Mouse (Mus musculus) forebrain, embryonic 16.5 days (tissue): ENCODE results near the gene Gm11238. TPM values are rescaled to one million over a fixed set of nuclear protein-coding genes. Genes with fewer than 3 reads are reported as not detected.
"Not testable (repeated sequence)": the region's sequence is repeated elsewhere in the genome, so short reads cannot be mapped to it uniquely, and the experiment has no call there.

Experiments
- ATAC-seq: fragments of 200-750 bp; cut with Nextera tagmentation; 2 replicates; pipeline ENCODE4 v1.8.0; 2017; ENCODE audit warnings: mild to moderate bottlenecking, moderate library complexity
- H3K27ac ChIP-seq: fragments of 300-500 bp; sonication (generic); 2 replicates; pipeline ENCODE4 v1.5.1; 2014; ENCODE audit warnings: low read length, control low read depth
- H3K27me3 ChIP-seq: fragments of 300-500 bp; sonication (generic); replicated peaks from 2 replicates; pipeline ENCODE4 v1.6.1; 2014; ENCODE audit warnings: low read length; ENCODE audit not compliant: control insufficient read depth, insufficient read depth
- H3K36me3 ChIP-seq: fragments of 300-500 bp; sonication (generic); 2 replicates; pipeline ENCODE4 v1.6.1; 2014; ENCODE audit not compliant: control insufficient read depth, insufficient read depth
- H3K4me1 ChIP-seq: fragments of 300-500 bp; sonication (generic); replicated peaks from 2 replicates; pipeline ENCODE4 v1.6.1; 2014; ENCODE audit warnings: low read length; ENCODE audit not compliant: control insufficient read depth, insufficient read depth
- H3K4me2 ChIP-seq: fragments of 300-500 bp; sonication (generic); 2 replicates; pipeline ENCODE4 v1.6.1; 2014; ENCODE audit warnings: mild to moderate bottlenecking, low read length, control low read depth
- H3K4me3 ChIP-seq: fragments of 300-500 bp; sonication (generic); replicated peaks from 2 replicates; pipeline ENCODE4 v1.5.1; 2014; ENCODE audit warnings: mild to moderate bottlenecking, low read length, control low read depth
- H3K9ac ChIP-seq: fragments of 300-500 bp; sonication (generic); replicated peaks from 2 replicates; pipeline ENCODE4 v1.6.1; 2014; ENCODE audit warnings: low read depth, low read length, control low read depth
- H3K9me3 ChIP-seq: fragments of 300-500 bp; sonication (generic); 2 replicates; pipeline ENCODE4 v1.6.1; 2016; ENCODE audit warnings: low read length; ENCODE audit not compliant: control insufficient read depth
- WGBS: fragments of 180-500 bp; shearing (Covaris S2); extraction: QIAGEN DNeasy Blood & Tissue Kit; methylation state at CpG from one replicate; pipeline ENCODE4 v1.1.7; 2014; 5-methylcytosine and 5-hydroxymethylcytosine counted together
- polyA plus RNA-seq: library from polyadenylated mRNA; unstranded; fragments of >200 nt; fragmentation: Nextera tagmentation; extraction: Ambion mirVana; gene quantifications from 2 replicates; pipeline ENCODE4 v1.2.1, GENCODE M21; 2015

Gm11238 gene
- not detected in 2 replicates for polyA plus RNA-seq

DNA sequence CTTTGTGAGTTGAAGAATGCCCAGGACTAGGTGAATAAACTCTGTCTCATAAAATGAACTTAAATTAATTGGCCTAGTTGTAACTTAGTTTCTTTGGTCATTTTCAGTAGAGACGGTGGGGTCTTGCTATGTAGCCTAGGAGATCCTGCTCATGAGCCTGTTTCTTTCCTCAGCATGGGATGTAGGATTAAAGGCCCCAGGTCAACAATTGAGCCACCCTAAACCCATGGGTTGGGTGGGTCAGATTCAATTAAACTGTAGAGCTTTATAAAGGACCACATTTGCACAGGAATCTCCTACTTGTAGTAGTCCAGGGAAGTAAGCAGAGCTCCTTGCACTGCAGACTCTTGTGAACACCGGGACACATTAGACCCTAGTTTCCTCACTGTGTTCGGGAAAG, at the start of gene Gm11238:
Gene Gm11238, plus strand, starts transcription at position 301 of the 400 bp plus-strand sequence.
- not testable (repeated sequence) for H3K27ac ChIP-seq, H3K9ac ChIP-seq, H3K36me3 ChIP-seq, H3K4me1 ChIP-seq, H3K27me3 ChIP-seq, H3K4me2 ChIP-seq, H3K9me3 ChIP-seq, H3K4me3 ChIP-seq, ATAC-seq
- WGBS, result no CpG with 5 or more reads among the region's 3 CpGs

GRCm38 (mm10) chr4:73599248-73599647, 8.4 kb upstream of the Gm11238 start:
- Histone ChIP-seq H3K27me3 (no peaks in the 10 kb centered on the region), H3K9ac (no peak overlapping the region), H3K36me3 (no peaks in the 10 kb centered on the region), H3K9me3 (no peaks in the 10 kb centered on the region), H3K27ac (no peak overlapping the region), H3K4me1 (no peaks in the 10 kb centered on the region), H3K4me2 (no peak overlapping the region), H3K4me3 (no peak overlapping the region)
- WGBS, result 4% methylated on average over 3 of the region's 3 CpGs
- ATAC-seq, result peak; percentile 93

DNA sequence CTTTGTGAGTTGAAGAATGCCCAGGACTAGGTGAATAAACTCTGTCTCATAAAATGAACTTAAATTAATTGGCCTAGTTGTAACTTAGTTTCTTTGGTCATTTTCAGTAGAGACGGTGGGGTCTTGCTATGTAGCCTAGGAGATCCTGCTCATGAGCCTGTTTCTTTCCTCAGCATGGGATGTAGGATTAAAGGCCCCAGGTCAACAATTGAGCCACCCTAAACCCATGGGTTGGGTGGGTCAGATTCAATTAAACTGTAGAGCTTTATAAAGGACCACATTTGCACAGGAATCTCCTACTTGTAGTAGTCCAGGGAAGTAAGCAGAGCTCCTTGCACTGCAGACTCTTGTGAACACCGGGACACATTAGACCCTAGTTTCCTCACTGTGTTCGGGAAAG, 15.0 kb downstream of the Gm11238 start, which contains the start of gene Gm11237:
Gene Gm11237, plus strand, starts transcription at position 301 of the 400 bp plus-strand sequence.
- H3K4me1 ChIP-seq, H3K9ac ChIP-seq, H3K27me3 ChIP-seq, H3K4me2 ChIP-seq, ATAC-seq, H3K4me3 ChIP-seq, H3K9me3 ChIP-seq, H3K36me3 ChIP-seq, H3K27ac ChIP-seq: not testable (repeated sequence)
- no CpG with 5 or more reads among the region's 3 CpGs for WGBS

GRCm38 (mm10) chr4:73637821-73638220, 30.1 kb downstream of the Gm11238 start, which contains the start of gene Gm11236:
Gene Gm11236, plus strand, starts transcription at chr4:73638121.
- H3K4me2 ChIP-seq, H3K36me3 ChIP-seq, H3K4me3 ChIP-seq, H3K9ac ChIP-seq, H3K27me3 ChIP-seq, H3K27ac ChIP-seq, H3K4me1 ChIP-seq, ATAC-seq, H3K9me3 ChIP-seq: not testable (repeated sequence)
- WGBS, result no CpG with 5 or more reads among the region's 4 CpGs

DNA sequence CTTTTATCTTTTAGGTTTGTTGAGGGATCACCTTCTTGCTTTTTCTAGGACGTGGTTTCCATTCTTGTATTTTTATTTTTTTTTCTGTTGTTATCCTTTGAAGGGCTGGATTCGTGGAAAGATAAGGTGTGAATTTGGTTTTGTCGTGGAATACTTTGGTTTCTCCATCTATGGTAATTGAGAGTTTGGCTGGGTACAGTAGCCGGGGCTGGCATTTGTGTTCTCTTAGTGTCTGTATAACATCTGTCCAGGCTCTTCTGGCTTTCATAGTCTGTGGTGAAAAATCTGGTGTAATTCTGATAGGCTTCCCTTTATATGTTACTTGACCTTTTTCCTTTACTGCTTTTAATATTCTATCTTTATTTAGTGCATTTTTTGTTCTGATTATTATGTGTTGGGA, 54.2 kb downstream of the Gm11238 start:
- 85% methylated on average over 4 of the region's 4 CpGs for WGBS

DNA sequence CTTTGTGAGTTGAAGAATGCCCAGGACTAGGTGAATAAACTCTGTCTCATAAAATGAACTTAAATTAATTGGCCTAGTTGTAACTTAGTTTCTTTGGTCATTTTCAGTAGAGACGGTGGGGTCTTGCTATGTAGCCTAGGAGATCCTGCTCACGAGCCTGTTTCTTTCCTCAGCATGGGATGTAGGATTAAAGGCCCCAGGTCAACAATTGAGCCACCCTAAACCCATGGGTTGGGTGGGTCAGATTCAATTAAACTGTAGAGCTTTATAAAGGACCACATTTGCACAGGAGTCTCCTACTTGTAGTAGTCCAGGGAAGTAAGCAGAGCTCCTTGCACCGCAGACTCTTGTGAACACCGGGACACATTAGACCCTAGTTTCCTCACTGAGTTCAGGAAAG, 60.4 kb downstream of the Gm11238 start, which contains the start of gene Gm11239:
Gene Gm11239, plus strand, starts transcription at position 301 of the 400 bp plus-strand sequence.
- H3K27me3 ChIP-seq, H3K4me1 ChIP-seq, H3K9ac ChIP-seq, H3K4me3 ChIP-seq, ATAC-seq, H3K4me2 ChIP-seq, H3K36me3 ChIP-seq, H3K27ac ChIP-seq, H3K9me3 ChIP-seq: not testable (repeated sequence)
- no CpG with 5 or more reads among the region's 4 CpGs for WGBS

More for the DNA sequence above, 54.2 kb downstream of the Gm11238 start:
- ATAC-seq, H3K4me1 ChIP-seq, H3K9ac ChIP-seq, H3K36me3 ChIP-seq, H3K4me3 ChIP-seq, H3K4me2 ChIP-seq, H3K27ac ChIP-seq, H3K27me3 ChIP-seq, H3K9me3 ChIP-seq: not testable (repeated sequence)

DNA sequence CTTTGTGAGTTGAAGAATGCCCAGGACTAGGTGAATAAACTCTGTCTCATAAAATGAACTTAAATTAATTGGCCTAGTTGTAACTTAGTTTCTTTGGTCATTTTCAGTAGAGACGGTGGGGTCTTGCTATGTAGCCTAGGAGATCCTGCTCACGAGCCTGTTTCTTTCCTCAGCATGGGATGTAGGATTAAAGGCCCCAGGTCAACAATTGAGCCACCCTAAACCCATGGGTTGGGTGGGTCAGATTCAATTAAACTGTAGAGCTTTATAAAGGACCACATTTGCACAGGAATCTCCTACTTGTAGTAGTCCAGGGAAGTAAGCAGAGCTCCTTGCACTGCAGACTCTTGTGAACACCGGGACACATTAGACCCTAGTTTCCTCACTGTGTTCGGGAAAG, 75.5 kb downstream of the Gm11238 start, which contains the start of gene Gm428:
Gene Gm428, plus strand, starts transcription at position 301 of the 400 bp plus-strand sequence.
- not testable (repeated sequence) for H3K9me3 ChIP-seq, H3K4me2 ChIP-seq, H3K4me1 ChIP-seq, H3K4me3 ChIP-seq, H3K36me3 ChIP-seq, H3K27ac ChIP-seq, H3K27me3 ChIP-seq, ATAC-seq, H3K9ac ChIP-seq
- no CpG with 5 or more reads among the region's 4 CpGs for WGBS

Other genes with a start within 250 kb of the Gm11238 start
- gene Gm11487, start 202.8 kb upstream of the Gm11238 start, polyA plus RNA-seq, result not detected in 2 replicates
- not detected in 2 replicates for gene Gm11237, start 15.1 kb downstream of the Gm11238 start, polyA plus RNA-seq
- not detected in 2 replicates for gene Gm11236, start 30.2 kb downstream of the Gm11238 start, polyA plus RNA-seq
- not detected in 2 replicates for gene Gm11239, start 60.5 kb downstream of the Gm11238 start, polyA plus RNA-seq
- gene Gm428, start 75.6 kb downstream of the Gm11238 start, polyA plus RNA-seq, result not detected in 2 replicates
- 0.10 and 0.42 TPM in 2 replicates for gene Rasef, start 183.1 kb downstream of the Gm11238 start, polyA plus RNA-seq